Mouse (Mus musculus) urinary bladder, postnatal 14 days (tissue): ENCODE data around the gene Gas8.
A peak's percentile ranks its signal among the peaks of the same experiment; 100 is the strongest.
"Not testable (repeated sequence)": the region's sequence is repeated elsewhere in the genome, so short reads cannot be mapped to it uniquely, and the experiment has no call there.

Experiments used
- DNase-seq: peaks from one replicate; pipeline ENCODE4 v3.0.0; 2021; ENCODE audit warnings: low spot score

The Gas8 gene

GRCm38 (mm10) chr8:123518667-123519066 lies at the start of gene Gas8:
TSS of gene Gas8 (plus strand) at chr8:123518834.
- peak; percentile 91 for DNase-seq

- not testable (repeated sequence) for DNase-seq
Measured at GRCm38 (mm10) chr8:123472991-123473390, 45.6 kb upstream of the Gas8 start.

DNA sequence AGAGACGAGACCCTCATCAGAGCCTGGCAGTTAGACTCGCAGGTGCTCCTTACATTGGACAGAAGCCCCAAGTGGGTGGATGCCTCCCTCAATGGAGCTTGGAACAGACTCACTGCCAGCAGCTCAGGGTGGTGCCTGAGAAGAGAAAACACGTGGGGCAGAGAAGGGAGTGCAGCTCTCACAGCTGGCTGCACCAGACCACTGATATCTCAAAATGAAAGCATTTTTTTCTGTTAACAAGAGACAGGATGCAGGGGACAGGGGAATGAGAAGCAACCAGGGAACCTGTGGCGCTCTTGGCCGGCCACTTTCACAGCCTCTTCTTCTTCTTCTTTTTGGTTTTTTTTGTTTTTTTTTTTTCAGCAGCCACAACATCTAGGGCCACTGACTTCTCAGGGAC lies 44.1 kb upstream of the Gas8 start:
- DNase-seq: not testable (repeated sequence)

DNA sequence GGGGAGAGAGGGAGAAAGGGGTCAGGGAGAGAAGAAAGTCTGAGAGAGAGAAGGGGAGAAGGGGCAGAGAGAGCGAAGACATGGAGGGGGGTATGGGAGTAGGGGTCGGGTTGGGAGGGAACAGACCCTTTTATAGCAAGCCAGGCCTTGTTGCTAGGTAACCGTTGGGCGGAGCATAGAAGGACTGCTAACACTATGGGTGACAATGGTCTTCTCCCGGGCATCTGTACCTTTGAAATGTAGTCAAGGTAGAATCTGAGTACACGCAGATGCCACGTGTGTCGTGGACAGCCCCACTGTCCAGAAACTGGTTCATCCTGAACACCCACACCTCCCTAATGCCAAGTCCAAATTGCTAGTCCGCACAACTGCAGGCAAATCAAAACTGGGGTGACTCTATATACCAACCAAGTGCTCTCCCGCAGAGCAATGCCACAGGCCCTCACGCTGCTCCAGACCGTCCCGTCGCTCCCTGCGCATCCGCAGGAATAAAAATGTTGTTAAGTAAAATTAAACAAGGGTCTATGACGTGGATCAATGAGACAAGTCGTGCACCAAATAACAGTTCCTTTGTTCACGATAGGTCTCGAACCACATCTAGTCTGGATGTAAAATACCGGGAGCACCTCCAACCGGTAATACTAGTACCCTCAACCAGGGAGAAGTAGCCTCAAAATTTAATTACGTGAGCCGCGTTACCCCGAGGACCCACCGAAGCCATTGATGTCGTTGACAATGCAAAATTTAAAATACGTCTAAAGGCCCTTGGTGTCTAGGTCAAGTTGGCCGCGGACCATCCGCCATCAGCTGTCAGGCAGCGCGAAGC lies 41.5 kb upstream of the Gas8 start:
- DNase-seq: no peak

DNA sequence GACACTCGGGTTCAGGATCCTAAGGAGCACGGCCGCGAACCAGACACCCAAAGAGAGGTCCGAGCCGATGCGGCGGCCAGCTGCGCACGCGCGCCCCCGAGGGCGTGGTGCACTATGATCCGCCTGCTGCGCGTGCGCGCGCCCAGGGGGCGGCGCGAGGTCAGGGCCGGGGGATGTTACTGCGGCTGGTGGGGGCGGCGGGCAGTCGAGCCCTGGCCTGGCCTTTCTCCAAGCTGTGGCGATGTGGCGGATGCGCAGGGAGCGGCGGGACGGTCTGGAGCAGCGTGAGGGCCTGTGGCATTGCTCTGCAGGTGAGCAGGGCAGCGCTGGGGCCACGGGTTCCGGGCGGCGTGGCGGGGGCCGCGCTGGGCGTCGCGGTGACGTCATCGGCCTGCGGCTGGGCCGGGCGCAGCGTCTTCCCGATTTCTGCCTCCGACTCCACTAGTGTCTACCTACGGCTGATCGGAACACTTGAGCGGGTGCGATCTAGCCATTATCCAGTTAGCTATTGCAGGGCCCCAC lies 40.8 kb upstream of the Gas8 start, which contains the start of gene Afg3l1:
Afg3l1 (plus strand) TSS at position 167 of the 522 bp plus-strand sequence.
- peak; percentile 91 for DNase-seq

- DNase-seq: no peak
Measured at GRCm38 (mm10) chr8:123478456-123479218, 40.0 kb upstream of the Gas8 start.

- DNase-seq: no peak
Measured at GRCm38 (mm10) chr8:123482627-123483026, 36.0 kb upstream of the Gas8 start.

GRCm38 (mm10) chr8:123491280-123492075 lies 27.2 kb upstream of the Gas8 start:
- no peak for DNase-seq

DNA sequence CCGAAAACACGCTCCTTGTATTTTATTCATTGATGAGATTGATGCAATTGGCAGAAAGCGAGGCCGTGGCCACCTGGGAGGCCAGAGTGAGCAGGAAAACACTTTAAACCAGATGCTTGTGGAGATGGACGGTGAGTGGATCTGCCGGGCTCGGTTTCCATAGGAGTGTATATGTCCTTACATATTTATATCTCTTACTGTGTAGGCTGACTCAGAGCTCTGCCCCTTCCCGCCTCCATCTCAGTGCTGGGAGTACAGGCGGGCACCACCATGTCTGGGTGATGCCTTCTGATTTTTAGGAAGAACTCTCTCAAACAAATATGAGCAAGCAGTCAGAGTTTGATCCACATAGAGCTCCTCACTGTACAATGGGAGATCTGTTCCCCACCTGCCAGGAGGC lies 25.7 kb upstream of the Gas8 start:
- DNase-seq: no peak

- DNase-seq: no peak
Measured at GRCm38 (mm10) chr8:123497699-123498098, 20.9 kb upstream of the Gas8 start.

DNA sequence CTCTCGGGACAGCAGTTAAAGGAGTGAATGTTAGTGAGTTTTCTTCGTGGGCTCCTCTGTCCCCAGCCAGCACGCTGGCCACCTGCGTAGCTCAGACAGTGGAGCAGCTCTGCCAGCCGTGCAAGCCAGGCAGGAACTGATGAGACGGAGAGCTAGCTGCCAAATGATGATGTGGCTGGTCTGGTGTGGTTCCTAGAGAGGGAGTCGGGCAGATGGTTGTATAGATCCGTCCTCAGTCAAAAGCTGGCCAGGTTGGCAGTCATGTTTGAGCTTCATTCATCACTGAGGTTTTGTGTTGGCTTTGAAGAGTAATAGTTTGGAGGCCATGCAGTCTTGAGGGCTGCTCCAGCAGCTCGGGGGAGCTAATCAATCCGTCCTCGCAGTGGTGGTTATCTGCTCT lies 19.7 kb upstream of the Gas8 start:
- DNase-seq: no peak

- no peak for DNase-seq
Measured at GRCm38 (mm10) chr8:123499556-123499955, 19.1 kb upstream of the Gas8 start.

DNA sequence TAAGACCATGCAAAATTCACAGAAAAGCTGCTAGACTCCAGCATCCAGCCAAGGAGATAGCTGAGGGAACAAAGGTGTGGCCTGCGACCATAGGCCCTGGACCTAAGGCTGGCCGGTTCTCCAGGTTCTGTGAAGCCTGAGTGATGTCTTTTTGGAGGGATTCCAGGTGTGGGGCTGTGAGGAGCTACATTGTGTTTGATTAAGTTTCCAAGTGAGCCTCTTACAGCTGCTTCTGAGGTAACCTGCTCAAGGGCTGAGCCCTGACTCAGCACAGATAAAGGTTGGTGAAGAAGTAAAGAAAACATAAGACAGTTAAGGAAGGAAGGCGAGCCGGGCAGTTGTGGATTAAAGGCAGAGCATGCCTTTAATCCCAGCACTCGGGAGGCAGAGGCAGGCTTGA lies 16.4 kb upstream of the Gas8 start:
- DNase-seq: no peak

DNA sequence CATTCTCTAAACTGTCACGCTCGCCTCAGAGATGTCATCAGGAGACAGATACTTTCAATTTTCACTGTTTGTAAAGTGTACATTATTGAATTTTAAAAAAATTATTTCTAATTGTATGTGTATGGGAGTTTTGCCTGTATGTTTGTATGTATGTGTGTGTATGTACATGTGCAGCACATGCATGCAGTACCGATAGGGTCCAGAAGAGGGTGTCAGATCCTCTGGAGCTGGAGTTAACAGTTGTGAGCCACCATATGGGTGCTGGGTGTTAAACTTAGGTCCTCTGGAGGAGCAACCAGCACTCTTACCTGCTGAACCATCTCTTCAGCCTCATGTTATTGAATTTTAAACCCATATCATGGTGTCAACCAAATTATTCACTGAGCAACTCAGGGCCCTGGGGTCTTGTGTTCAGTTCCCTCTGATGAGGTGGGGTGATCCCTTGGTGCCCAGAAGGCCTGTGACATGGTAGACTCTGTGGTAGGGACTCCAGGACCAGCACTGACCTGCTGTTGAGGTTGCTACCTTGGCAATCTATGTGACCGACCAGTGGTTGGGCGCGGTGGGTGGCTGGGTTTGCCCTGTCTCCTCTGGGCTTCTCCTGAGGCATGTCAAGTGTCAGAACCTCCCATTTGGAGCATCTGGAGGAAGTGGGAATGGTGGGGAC lies 14.7 kb upstream of the Gas8 start:
- DNase-seq: no peak

- no peak for DNase-seq
Measured at GRCm38 (mm10) chr8:123504591-123505195, 13.9 kb upstream of the Gas8 start.

DNA sequence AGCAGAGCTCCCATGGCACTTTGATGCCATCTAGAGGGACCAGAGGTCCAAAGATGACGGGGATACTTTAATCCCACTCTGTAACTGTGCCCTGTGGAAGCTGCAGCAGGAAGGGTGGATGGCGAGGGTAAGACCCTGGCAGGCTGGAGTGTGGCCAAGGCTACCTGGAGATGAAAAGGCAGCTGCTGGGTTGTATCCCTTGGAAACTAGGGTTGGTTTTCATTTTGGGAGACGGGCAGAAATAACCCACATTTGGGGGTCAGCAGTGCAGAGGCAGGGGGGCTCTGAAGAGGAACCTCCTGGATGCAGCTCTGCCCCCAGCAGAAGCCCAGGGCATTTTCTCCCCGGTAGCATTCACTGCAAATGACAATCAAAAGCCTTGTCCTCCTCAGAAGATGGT lies 13.4 kb upstream of the Gas8 start:
- DNase-seq: no peak

DNA sequence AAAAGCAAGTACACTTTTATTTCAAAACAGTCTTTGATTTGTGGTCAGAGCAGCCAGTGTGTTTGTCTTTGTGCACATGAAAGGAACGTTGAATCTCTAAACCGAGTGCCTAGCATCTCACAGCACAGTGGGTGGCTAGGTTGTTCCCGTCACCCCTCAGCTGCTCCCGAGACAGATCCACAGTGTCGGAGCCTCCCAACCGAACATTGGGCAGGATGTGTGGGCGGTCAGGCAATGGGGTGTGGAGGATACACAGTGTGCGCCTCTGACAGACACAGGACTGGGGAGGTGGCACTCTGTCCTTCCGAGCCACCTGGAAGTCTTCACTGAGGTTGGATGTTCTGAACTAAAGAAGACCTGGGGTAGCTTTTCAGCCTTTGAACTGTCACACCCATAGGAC lies 12.9 kb upstream of the Gas8 start:
- no peak for DNase-seq

- no peak for DNase-seq
Measured at GRCm38 (mm10) chr8:123507153-123507552, 11.5 kb upstream of the Gas8 start.

GRCm38 (mm10) chr8:123510819-123511218 lies 7.8 kb upstream of the Gas8 start:
- no peak for DNase-seq

DNA sequence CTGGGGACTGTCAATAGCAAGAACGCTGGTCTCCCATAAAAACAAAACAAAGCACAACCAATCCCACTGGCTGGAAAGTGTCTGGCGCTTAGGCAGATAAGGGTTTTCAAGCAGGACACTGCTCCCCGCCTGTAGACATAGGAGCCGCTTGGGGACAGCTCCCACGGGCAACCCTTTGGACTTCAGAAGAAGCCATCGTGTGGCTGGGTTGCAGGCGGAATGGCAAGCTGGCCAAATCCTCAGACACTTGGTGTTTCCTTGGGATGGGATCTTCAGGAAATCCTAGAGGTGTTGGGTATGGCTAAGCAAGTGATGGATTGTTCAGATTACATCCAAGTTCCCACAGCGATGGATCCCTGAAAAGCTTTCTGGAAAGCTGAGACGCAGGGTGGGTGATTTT lies 4.5 kb upstream of the Gas8 start:
- DNase-seq: no peak
